Mouse (Mus musculus): Measurements from ENCODE around the gene Gm11733.

Gm11733 gene

DNA sequence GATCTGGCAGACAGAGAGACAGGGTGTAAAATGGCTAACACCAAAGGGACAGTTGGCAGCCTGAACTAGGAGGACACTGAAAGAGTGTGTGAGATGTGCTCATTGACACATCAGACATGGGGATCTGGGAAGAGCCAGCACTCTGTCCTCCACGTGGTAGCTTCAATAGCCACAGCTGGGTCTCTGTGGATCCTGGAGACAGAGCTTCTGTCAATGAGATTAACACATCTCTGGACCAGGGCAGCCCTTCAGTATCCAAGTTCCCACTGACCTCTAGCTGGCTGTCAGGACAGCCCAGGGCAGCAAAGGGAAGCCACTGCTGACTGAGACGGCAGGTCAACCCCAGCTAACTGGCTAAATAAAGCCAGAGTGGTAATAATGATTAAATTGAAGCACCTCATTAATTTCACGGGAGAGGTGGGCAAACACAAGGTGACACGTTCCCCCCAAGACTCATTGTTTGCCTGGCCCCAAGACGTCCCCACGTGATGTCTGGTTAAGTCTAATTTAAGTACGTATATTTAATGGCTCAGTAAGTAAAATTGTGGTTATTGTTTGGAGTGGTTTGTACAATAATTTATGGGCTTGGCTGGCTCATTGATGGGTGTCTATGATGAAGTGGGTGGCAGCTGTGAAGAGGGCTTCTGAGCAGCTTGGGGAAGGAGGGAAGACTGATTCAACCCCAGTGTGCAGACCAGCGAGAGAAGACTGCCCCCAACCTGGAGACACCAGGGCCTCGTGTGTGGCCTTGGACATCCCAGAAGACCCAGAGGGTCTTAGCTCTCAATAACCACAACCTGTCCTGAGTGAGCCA, 51.5 kb downstream of the Gm11733 start:
- no peak for DNase-seq (ENCODE audit: low read depth in 2 of 2, low spot score in 2 of 2)

DNA sequence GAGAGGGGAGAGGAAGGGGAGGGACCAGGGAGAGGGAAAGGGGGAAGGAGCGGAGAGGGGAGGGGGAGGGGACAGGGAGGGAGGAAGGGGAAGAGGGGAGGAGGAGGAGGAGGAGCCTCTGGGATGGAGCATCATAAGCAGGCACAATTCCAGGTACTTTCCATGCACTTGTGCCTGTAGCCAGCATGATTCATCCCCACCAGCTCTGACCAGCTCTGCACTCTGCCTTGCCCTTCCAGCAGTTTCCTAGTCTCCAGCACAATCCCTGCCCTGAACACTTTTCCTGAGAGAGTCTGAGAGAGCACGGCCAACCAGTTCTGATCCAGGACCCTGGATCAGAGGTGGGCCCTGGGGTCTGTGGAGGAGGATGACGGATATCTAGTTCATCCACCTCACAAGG, 52.4 kb downstream of the Gm11733 start:
- no peak for DNase-seq (ENCODE audit: low read depth in 2 of 2, low spot score in 2 of 2)
